Mouse (Mus musculus) testis, adult 2 months (tissue): Measurements from ENCODE around the gene Ctnna2.

Source experiments
- CTCF ChIP-seq: fragments of 200-500 bp; IDR thresholded peaks from 2 replicates; pipeline ENCODE4 v1.5.1; 2012; ENCODE audit warnings: low read depth, mild to moderate bottlenecking, inconsistent platforms, low read length, moderate library complexity; ENCODE audit not compliant: control insufficient read depth, insufficient read depth, insufficient replicate concordance
- POLR2A ChIP-seq: fragments of 200-500 bp; IDR thresholded peaks from 2 replicates; pipeline ENCODE4 v1.6.1; 2012; ENCODE audit warnings: low read depth, mild to moderate bottlenecking, inconsistent platforms, low read length, moderate library complexity; ENCODE audit not compliant: control insufficient read depth

DNA sequence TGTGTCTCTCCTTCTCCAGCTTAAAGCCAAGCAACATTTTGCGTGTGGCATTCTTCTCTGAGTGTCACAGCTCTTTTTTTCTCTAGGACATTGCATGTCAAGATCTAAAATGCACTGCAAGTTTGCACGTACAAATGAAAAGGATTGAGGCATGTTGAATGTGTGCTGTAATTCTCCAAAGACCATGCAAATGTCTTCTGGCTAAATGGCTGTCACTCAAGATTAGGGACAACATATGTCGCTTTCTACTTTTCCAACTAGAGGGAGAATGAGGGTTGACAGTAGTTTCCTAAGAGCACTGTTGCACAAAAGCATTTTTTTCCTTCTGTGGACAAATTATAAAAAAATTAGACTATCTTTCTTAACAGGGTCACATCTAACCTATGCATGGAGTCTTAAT is 909.9 kb downstream of the Ctnna2 start:
- TF ChIP-seq CTCF (no peak), POLR2A (no peak)
